Mouse (Mus musculus) adrenal gland, postnatal 14 days (tissue): ENCODE measurements around the gene Astn2. TPM values are rescaled to one million over a fixed set of nuclear protein-coding genes. Genes with fewer than 3 reads are reported as not detected.
A peak's percentile ranks its signal among the peaks of the same experiment; 100 is the strongest.

Source experiments
- DNase-seq: peaks from one replicate; pipeline ENCODE4 v3.0.0; 2021; ENCODE audit warnings: mixed read lengths
- total RNA-seq: library from RNA; stranded (reverse); gene quantifications from 2 replicates; pipeline ENCODE4 v1.2.3, GENCODE M21; 2021

Astn2 gene
- total RNA-seq, 1 experiment from 2014 or later: 2.2 TPM

- no peak for DNase-seq
Measured at GRCm38 (mm10) chr4:65672294-65672693, 732.1 kb downstream of the Astn2 start.

- no peak for DNase-seq
Measured at GRCm38 (mm10) chr4:65671585-65672184, 732.7 kb downstream of the Astn2 start.

DNA sequence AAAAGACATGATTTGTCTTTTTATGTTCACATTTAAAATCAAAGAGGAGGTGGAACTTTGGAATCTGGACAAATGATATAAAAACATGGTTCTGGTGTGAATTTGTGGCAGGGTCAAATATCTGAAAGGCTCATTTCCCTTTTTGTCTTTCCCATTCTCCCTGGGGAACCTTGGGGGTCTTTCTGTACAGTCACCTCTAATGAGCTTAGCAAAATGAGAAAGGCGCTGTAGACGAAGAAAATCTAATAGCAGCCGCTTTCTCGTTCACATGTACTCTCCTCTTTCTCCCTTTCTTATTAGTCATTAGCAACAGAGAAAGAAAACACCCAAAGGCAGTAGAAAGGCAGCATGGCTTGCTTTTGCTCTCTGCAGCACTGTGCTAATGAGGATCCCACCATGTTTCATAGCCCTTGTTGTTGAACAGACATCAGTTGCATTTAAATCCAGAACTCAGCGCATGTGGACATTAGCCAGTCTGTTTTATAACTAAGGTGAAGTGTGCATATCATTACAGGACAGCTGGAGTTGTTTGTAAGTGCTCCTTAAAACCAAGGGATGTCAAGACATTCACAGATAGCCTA, 737.3 kb downstream of the Astn2 start:
- DNase-seq: no peak

DNA sequence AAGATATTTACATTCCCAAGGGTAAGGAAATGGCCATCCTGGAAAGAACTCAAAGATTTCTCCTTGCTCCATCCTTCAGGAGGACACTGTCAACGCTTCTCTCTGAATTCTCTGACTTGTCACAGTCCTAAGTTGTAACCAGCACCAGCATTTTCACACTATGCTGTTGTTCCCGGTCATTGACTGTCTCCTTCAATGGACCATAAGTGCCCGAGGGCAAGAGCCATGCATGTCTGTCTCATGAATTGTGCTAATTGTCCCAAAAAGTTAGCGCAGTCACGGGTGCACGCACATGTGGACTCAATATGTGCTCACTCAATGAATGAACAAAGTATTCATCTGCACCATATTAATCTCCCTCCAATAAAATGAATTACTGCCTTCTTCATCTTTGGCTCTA, 741.2 kb downstream of the Astn2 start:
- no peak for DNase-seq

DNA sequence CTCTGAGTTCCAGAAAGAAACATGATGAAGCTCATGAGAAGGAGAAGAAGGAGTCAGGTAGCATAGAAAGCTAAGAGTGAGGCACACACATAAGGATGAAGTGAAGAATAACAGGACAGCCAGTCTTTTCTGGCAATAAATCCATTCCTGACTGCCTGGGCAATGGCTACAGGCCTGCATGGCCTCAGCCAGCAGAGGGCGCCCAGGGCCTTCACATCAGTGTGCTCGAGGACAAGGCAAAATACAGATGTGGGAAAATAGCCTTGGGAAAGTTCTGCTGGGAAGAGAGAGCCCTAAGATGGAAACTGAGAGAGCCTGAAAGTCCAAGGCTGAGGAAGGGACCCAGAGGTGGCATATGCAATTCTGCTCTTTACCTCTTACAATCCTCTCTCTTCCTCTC, 749.7 kb downstream of the Astn2 start:
- peak; percentile 87 for DNase-seq

GRCm38 (mm10) chr4:65642611-65643010, 761.8 kb downstream of the Astn2 start:
- DNase-seq: no peak

DNA sequence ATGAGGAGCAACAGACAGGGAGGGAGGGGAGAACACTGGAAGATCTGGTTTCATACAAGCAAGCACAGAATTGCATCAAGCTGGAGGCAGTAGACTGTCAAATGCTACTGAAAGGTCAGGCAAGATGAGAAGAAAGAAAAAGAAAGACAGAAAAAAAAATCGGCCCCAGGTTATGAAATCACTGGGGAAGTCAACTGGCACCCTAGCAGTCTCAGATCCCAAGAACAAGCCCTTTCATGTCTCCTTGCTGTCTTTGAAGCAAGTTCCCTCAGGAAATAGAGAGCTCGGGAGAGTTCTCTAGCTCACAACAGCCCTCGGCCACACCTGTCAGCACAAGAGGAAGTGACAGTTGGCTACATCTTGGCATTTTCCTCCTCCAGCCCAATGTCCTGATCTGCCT, 766.2 kb downstream of the Astn2 start:
- DNase-seq: no peak

DNA sequence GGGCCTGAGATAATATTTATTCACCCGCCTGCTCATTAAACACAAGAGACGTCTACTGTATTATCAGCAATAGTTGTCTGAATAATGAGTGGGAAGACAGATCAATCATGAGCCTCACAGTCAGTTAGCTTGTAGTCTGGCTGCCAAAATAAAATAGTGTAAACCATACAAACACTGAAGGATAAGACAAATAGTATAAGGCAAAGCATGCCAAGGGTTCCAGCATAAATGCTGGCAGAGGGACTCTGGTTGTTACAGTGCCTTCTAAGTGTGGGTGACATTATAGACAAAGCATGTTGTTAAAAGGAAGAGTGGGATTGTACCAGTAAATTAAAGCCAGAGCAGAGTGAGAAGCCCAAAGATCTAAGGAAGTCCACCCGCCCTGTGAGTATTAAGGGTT, 784.3 kb downstream of the Astn2 start:
- DNase-seq: no peak

DNA sequence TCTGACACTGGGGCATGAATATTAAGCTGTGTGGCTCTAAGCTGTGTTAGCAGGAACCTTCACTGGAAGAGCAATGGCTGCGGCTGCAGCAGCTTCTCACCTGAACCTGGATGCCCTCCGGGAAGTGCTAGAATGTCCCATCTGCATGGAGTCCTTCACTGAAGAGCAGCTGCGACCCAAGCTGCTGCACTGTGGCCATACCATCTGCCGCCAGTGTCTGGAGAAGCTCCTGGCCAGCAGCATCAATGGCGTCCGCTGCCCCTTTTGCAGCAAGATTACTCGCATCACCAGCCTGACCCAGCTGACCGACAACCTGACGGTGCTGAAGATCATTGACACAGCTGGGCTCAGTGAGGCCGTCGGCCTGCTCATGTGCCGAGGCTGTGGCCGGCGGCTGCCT, 791.3 kb downstream of the Astn2 start:
- no peak for DNase-seq

DNA sequence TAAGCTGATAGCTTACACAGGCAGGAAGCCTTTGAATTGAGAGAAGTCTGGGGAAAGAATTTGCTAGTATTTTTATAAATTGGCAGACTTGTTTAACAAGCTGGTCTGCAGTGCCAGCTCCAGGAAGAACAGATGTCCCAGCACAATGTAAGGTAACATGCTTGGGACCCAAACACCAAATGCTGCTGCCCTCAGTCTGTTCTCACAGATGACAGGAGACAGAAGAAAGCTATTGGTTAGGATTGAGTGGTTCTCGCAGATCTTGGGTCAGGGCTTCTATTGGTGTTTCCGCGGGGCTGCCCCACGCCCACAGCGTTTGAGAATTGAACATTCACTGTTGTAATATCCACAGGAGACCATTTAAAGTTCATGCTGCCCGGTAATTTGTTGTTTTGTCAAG, 793.5 kb downstream of the Astn2 start:
- no peak for DNase-seq

DNA sequence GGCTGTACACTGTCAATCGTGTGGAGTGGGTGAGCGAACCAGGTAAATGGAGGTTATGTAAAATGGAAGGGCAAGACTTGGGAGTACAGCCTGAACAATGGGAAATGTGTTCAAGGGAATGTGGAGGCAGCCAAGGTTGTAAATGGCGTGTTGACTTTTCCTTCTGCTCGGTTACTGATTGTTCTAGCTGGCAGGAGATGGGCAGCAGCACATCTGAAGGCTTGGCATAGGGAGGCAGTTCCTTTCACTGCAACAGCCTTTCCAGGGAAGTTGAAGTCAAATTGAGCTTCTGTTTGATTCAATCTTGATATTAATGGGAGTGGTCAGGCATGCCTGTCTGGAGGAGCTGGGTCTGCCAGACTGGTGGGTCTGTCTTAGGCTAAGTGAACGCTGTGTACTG, 794.1 kb downstream of the Astn2 start:
- no peak for DNase-seq

- no peak for DNase-seq
Measured at GRCm38 (mm10) chr4:65608112-65608511, 796.3 kb downstream of the Astn2 start.

DNA sequence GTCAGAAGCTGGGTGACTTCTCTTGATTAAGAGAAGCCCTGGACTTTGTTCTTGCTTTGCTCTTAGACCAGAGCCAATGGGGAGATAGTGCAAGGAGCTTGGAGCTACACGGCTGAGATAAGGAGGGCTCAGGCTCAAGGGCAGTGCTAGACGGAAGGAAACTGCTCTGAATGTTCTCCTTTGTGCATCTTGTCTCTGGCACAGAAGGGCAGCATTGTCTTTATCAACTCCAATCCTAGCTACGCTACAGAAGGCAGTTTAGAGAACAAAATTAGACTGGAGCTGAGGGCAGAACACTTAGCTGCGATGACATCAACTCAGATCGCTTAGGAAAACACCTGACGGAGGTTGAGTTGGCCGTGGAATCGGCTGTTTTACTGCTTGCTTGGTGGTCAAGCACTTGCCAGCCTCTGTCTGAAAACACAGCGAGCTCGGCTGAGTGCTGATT, 797.2 kb downstream of the Astn2 start:
- no peak for DNase-seq

GRCm38 (mm10) chr4:65605151-65605702, 799.2 kb downstream of the Astn2 start:
- peak; percentile 24 for DNase-seq

GRCm38 (mm10) chr4:65604504-65605150, 799.8 kb downstream of the Astn2 start, which contains the start of gene Trim32:
Gene Trim32 (plus strand): TSS chr4:65604986.
- DNase-seq: peak; percentile 99

GRCm38 (mm10) chr4:65594601-65595369, 809.6 kb downstream of the Astn2 start:
- DNase-seq: no peak

DNA sequence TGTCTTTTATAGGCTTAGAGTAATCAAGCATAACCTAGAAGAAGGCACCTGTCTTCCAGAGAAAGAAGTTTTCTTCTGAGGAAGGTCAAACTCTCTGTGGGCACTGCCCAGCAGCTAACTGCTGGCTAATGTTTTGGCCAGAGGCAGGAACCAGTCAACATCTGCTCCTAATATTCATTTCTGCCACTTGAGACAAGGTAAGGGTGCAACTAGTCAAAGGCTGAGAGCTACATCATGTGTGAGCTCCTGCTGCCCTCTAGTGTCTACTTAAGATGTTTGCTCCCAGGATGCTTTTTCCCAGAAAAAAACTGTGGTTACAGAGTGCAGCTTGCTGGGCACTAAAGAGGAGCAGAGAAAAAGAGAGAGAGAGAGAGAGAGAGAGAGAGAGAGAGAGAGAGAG, 814.6 kb downstream of the Astn2 start:
- peak; percentile 38 for DNase-seq

DNA sequence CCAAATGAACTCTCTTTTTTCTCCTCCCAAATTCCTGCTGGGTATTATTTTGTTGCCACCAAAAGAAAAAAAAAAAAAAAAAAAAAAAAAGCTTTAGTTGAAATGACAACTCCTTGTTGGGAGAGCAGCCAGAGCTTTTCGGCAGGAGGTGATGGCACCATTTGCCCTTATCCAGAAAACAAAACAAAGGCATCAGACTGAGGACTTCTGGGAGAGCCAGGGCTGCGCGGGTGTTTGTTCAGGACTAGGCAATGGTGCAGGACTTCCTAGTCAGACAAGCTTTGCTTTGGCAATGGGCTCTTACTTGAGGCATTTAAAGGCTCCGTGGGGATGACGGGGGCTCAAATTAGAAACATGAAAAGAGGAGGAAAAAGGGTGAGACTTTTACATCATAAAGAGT, 817.5 kb downstream of the Astn2 start:
- DNase-seq: no peak

DNA sequence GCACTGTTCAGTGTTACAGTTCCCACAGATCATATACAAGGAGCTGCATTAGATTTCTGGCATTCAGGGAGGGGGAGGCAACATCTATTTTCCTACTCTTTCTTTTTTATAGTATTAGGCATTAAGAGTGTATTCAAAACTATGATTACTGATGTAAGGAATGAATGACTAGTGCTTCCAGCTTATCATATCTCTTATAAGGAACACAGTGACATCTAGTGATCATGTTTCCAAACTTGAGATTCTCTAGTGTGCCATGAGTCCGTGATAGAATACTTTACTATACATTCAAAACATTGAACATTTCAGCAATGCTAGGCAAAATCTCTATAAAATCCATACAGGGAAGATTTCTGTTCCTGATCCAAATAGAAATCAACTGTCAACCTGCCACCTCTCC, 824.2 kb downstream of the Astn2 start:
- DNase-seq: no peak

- peak; percentile 4 for DNase-seq
Measured at GRCm38 (mm10) chr4:65565493-65565892, 838.9 kb downstream of the Astn2 start.

GRCm38 (mm10) chr4:65548561-65548960, 855.9 kb downstream of the Astn2 start:
- DNase-seq: peak; percentile 20

DNA sequence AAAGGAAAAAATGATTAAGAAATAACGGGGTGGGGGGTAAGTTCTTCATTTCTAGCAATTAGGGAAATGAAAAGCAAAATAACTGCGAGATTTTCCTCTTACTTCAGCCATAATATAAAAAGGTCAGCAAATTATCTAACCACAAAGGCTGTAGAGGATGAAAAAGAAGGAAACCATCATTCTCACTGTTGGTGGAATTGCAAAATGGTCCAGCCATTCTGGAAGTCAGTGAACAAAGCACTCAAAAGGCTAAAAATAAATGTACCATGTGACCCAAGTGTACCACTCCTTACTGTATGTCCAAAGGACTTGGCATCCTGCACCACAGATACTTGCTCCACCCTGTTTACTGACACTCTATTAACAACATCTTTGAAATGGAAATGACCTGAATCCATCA, 858.8 kb downstream of the Astn2 start:
- no peak for DNase-seq
